Mouse (Mus musculus) heart, embryonic 14.5 days (tissue): Measurements from ENCODE around the gene Serpinb1c. TPM values are rescaled to one million over a fixed set of nuclear protein-coding genes. Genes with fewer than 3 reads are reported as not detected.
"Not testable (repeated sequence)": the region's sequence is repeated elsewhere in the genome, so short reads cannot be mapped to it uniquely, and the experiment has no call there.

Experiments used
- ATAC-seq: fragments of 200-750 bp; cut with Nextera tagmentation; 2 replicates; pipeline ENCODE4 v1.8.0; 2017; ENCODE audit warnings: low read depth, moderate TSS enrichment; ENCODE audit not compliant: insufficient number of reproducible peaks, insufficient read depth, low FRiP score
- H3K27ac ChIP-seq, 2 experiments: fragments of 200-500 bp in 1 of 2; fragments of 300-500 bp in 1 of 2; sonication (generic) in 1 of 2; replicated peaks in 1 of 2; 2 replicates each; pipeline ENCODE4 v1.5.1; 2012 to 2014; ENCODE audit warnings: low read depth in 2 of 2, low read length in 2 of 2, control low read depth in 1 of 2, mild to moderate bottlenecking in 1 of 2, mixed read lengths in 1 of 2; ENCODE audit not compliant: control insufficient read depth in 1 of 2, insufficient read depth in 1 of 2
- H3K27me3 ChIP-seq: fragments of 300-500 bp; sonication (generic); 2 replicates; pipeline ENCODE4 v1.6.1; 2014; ENCODE audit warnings: mild to moderate bottlenecking, low read length, control low read depth; ENCODE audit not compliant: control insufficient read depth, insufficient read depth
- H3K36me3 ChIP-seq: fragments of 300-500 bp; sonication (generic); 2 replicates; pipeline ENCODE4 v1.6.1; 2014; ENCODE audit warnings: mild to moderate bottlenecking, control low read depth, low read length, mixed read lengths; ENCODE audit not compliant: control insufficient read depth, insufficient read depth
- H3K4me1 ChIP-seq, 2 experiments: fragments of 200-500 bp in 1 of 2; fragments of 300-500 bp in 1 of 2; sonication (generic) in 1 of 2; 2 replicates each; pipeline ENCODE4 v1.6.1; 2012 to 2014; ENCODE audit warnings: low read length in 2 of 2, control low read depth in 1 of 2, mixed read lengths in 1 of 2; ENCODE audit not compliant: control insufficient read depth in 2 of 2, insufficient read depth in 2 of 2
- H3K4me2 ChIP-seq: fragments of 300-500 bp; sonication (generic); 2 replicates; pipeline ENCODE4 v1.6.1; 2014; ENCODE audit warnings: mild to moderate bottlenecking, low read length
- H3K4me3 ChIP-seq, 2 experiments: fragments of 200-500 bp in 1 of 2; fragments of 300-500 bp in 1 of 2; sonication (generic) in 1 of 2; 2 replicates each; pipeline ENCODE4 v1.5.1; 2012 to 2014; ENCODE audit warnings: low read length in 2 of 2, mild to moderate bottlenecking in 2 of 2, control low read depth in 1 of 2, low read depth in 1 of 2, moderate library complexity in 1 of 2; ENCODE audit not compliant: control insufficient read depth in 1 of 2, insufficient read depth in 1 of 2
- H3K9ac ChIP-seq: fragments of 300-500 bp; sonication (generic); 2 replicates; pipeline ENCODE4 v1.6.1; 2014; ENCODE audit warnings: mild to moderate bottlenecking, low read length
- H3K9me3 ChIP-seq: fragments of 300-500 bp; sonication (generic); 2 replicates; pipeline ENCODE4 v1.6.1; 2016; ENCODE audit warnings: low read length, control low read depth; ENCODE audit not compliant: control insufficient read depth
- WGBS: fragments of 180-500 bp; shearing (Covaris S2); extraction: QIAGEN DNeasy Blood & Tissue Kit; methylation state at CpG from one replicate; pipeline ENCODE4 v1.1.7; 2014; 5-methylcytosine and 5-hydroxymethylcytosine counted together
- polyA plus RNA-seq: library from polyadenylated mRNA; unstranded; fragments of >200 nt; fragmentation: Nextera tagmentation; extraction: Ambion mirVana; gene quantifications from 2 replicates; pipeline ENCODE4 v1.2.1, GENCODE M21; 2014

The Serpinb1c gene
- 0.34 TPM in 1 of 2 replicates, not detected in the other for polyA plus RNA-seq

- ATAC-seq, result no peak
- Histone ChIP-seq H3K27ac (no peak within 1 kb of the TSS), H3K4me1 (no peaks in the 10 kb centered on the region), H3K4me3 (no peak within 1 kb of the TSS), H3K36me3 (no peaks in the 10 kb centered on the region), H3K9ac (no peak within 1 kb of the TSS), H3K4me2 (no peak within 1 kb of the TSS), H3K27me3 (no peaks in the 10 kb centered on the region), H3K9me3 (no peaks in the 10 kb centered on the region)
- WGBS, result 83% methylated on average over 2 of the region's 2 CpGs
Observed at GRCm38 (mm10) chr13:32898111-32898510, at the start of gene Serpinb1c. TSS of gene Serpinb1c (minus strand) at chr13:32898211.

GRCm38 (mm10) chr13:32939191-32939590, 41.2 kb upstream of the Serpinb1c start:
- not testable (repeated sequence) for H3K36me3 ChIP-seq, H3K4me2 ChIP-seq, H3K9ac ChIP-seq, H3K4me3 ChIP-seq, H3K9me3 ChIP-seq, H3K27me3 ChIP-seq, ATAC-seq
- 26% methylated on average over 3 of the region's 3 CpGs for WGBS
- H3K27ac ChIP-seq, result 0 out of 4 replicates have a peak overlapping the region, but pooled peaks of 1 of the 2 experiments have one; percentile 12
- H3K4me1 ChIP-seq, result peaks cover 7 to 13% of the 10 kb centered on the region in 2 experiments

GRCm38 (mm10) chr13:32938275-32938674, 40.3 kb upstream of the Serpinb1c start:
- not testable (repeated sequence) for H3K27ac ChIP-seq, H3K4me3 ChIP-seq, H3K27me3 ChIP-seq, H3K4me2 ChIP-seq, H3K9ac ChIP-seq, ATAC-seq, H3K9me3 ChIP-seq, H3K36me3 ChIP-seq
- WGBS, result 52% methylated on average over 4 of the region's 4 CpGs
- H3K4me1 ChIP-seq, result peaks cover 7 to 13% of the 10 kb centered on the region in 2 experiments

- no peaks in the 10 kb centered on the region for H3K36me3 ChIP-seq
- H3K27ac ChIP-seq, result no peak overlapping the region
- WGBS, result 17% methylated on average over 1 of the region's 1 CpGs
- no peaks in the 10 kb centered on the region for H3K9me3 ChIP-seq
- H3K27me3 ChIP-seq, result no peaks in the 10 kb centered on the region
- no peak overlapping the region for H3K9ac ChIP-seq
- ATAC-seq, result no peak
- peaks cover 7 to 13% of the 10 kb centered on the region in 2 experiments for H3K4me1 ChIP-seq
- H3K4me3 ChIP-seq, result no peak overlapping the region
- no peak overlapping the region for H3K4me2 ChIP-seq
Observed at GRCm38 (mm10) chr13:32934706-32935381, 36.8 kb upstream of the Serpinb1c start.

- H3K36me3 ChIP-seq, result no peaks in the 10 kb centered on the region
- H3K4me1 ChIP-seq, result peaks cover 12 to 23% of the 10 kb centered on the region in 2 experiments
- no peak overlapping the region for H3K27ac ChIP-seq
- ATAC-seq, result no peak
- no peak overlapping the region for H3K4me2 ChIP-seq
- no peak overlapping the region for H3K9ac ChIP-seq
- H3K4me3 ChIP-seq, result no peak overlapping the region
- WGBS, result 71% methylated on average over 2 of the region's 2 CpGs
- no peaks in the 10 kb centered on the region for H3K9me3 ChIP-seq
- no peaks in the 10 kb centered on the region for H3K27me3 ChIP-seq
Observed at GRCm38 (mm10) chr13:32929107-32929750, 31.2 kb upstream of the Serpinb1c start.

GRCm38 (mm10) chr13:32927241-32927640, 29.2 kb upstream of the Serpinb1c start:
- no peaks in the 10 kb centered on the region for H3K27me3 ChIP-seq
- no peaks in the 10 kb centered on the region for H3K36me3 ChIP-seq
- no peak overlapping the region for H3K4me2 ChIP-seq
- no peaks in the 10 kb centered on the region for H3K9me3 ChIP-seq
- no peak overlapping the region for H3K4me3 ChIP-seq
- 49% methylated on average over 1 of the region's 1 CpGs for WGBS
- peak overlapping the region; percentile 46 to 66 for H3K27ac ChIP-seq
- no peak for ATAC-seq
- H3K9ac ChIP-seq, result no peak overlapping the region
- peaks cover 12 to 36% of the 10 kb centered on the region in 2 experiments for H3K4me1 ChIP-seq

GRCm38 (mm10) chr13:32926661-32927060, 28.6 kb upstream of the Serpinb1c start:
- H3K9ac ChIP-seq, result no peak overlapping the region
- H3K4me3 ChIP-seq, result no peak overlapping the region
- ATAC-seq, result no peak
- no peaks in the 10 kb centered on the region for H3K9me3 ChIP-seq
- H3K27me3 ChIP-seq, result no peaks in the 10 kb centered on the region
- H3K36me3 ChIP-seq, result no peaks in the 10 kb centered on the region
- 30% methylated on average over 2 of the region's 2 CpGs for WGBS
- H3K27ac ChIP-seq, result peak overlapping the region; percentile 46 to 66
- H3K4me2 ChIP-seq, result no peak overlapping the region
- peaks cover 12 to 39% of the 10 kb centered on the region in 2 experiments for H3K4me1 ChIP-seq
